Mouse (Mus musculus): ENCODE data around the gene Hoxb8. TPM values are rescaled to one million over a fixed set of nuclear protein-coding genes. Genes with fewer than 3 reads are reported as not detected.

Hoxb8 gene
- polyA plus RNA-seq, 1 experiment: not detected

GRCm38 (mm10) chr11:96284774-96285734 lies 3.3 kb downstream of the Hoxb8 start:
- H3K4me3 ChIP-seq (ENCODE audit: insufficient read depth, low read length): no peak overlapping the region
- no peak overlapping the region for H3K27ac ChIP-seq (ENCODE audit: insufficient read depth, low read length)
- TF ChIP-seq POLR2A (IDR thresholded peaks at IDR 0.05; ENCODE audit: extremely low read depth, insufficient read depth, low read length) (no peak), CTCF (IDR thresholded peaks at IDR 0.05; ENCODE audit: extremely low read depth, insufficient read depth, low read length) (no peak)
- H3K4me1 ChIP-seq (ENCODE audit: control insufficient read depth, insufficient read depth, low read length): no peaks in the 10 kb centered on the region

DNA sequence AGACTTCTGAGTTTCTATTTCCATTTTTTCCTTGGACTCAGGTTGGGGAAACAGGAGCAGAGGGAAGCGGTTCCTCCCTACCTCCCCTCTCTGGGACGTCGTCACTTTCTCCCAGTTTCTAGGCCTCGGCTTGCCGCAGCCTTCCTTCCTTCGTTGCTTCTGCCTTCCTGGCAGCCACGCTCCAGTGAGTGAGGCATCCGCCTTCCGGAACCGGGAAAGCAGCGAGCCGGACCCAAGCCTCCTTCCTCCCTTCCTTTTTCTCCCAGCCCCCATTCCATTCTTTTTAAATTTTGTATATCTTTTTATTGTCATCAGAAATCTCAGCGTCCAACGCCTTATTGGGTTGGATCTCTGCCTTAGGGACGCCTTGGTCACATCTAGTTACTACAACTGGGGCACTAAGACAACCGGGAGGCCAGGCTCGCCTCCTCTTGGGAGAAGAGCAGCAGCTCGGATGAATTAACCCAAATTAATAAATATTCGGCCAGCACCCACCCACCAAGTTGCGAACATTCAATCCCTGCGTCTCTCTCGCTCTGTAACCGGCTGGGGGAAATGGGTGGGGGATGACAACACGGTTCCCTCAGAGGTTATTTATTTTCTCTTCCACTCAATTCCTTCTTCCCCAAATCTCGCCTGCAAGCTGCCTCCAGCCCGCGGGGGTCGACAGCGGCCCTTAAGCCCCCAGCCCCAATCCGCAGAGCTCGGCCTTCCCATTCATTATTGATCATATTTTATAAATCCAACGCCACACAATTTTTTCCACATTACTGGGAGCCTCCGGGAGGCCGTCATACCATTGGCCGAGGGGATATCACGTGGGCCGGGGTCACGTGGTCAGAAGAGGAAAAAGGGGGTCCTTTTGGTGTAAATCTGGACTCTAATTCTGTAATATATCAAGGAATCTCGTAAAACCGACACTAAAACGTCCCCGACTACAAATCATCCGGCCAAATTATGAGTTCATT lies 4.3 kb downstream of the Hoxb8 start, which contains the start of gene Hoxb7:
TSS of gene Hoxb7 (plus strand) at position 853 of the 968 bp plus-strand sequence.
- Histone ChIP-seq H3K27ac (ENCODE audit: insufficient read depth, low read length) (no peak within 1 kb of the TSS), H3K4me1 (ENCODE audit: control insufficient read depth, insufficient read depth, low read length) (no peaks in the 10 kb centered on the region), H3K4me3 (ENCODE audit: insufficient read depth, low read length) (no peak within 1 kb of the TSS)
- TF ChIP-seq POLR2A (IDR thresholded peaks at IDR 0.05; ENCODE audit: extremely low read depth, insufficient read depth, low read length): no peak
- no peak for TF ChIP-seq CTCF (IDR thresholded peaks at IDR 0.05; ENCODE audit: extremely low read depth, insufficient read depth, low read length)

GRCm38 (mm10) chr11:96286739-96287385 lies 5.2 kb downstream of the Hoxb8 start:
- TF ChIP-seq CTCF (IDR thresholded peaks at IDR 0.05; ENCODE audit: extremely low read depth, insufficient read depth, low read length) (no peak), POLR2A (IDR thresholded peaks at IDR 0.05; ENCODE audit: extremely low read depth, insufficient read depth, low read length) (no peak)
- H3K4me3 ChIP-seq (ENCODE audit: insufficient read depth, low read length): no peak overlapping the region
- no peak overlapping the region for H3K27ac ChIP-seq (ENCODE audit: insufficient read depth, low read length)
- no peaks in the 10 kb centered on the region for H3K4me1 ChIP-seq (ENCODE audit: control insufficient read depth, insufficient read depth, low read length)

GRCm38 (mm10) chr11:96287411-96287810 lies 5.7 kb downstream of the Hoxb8 start:
- TF ChIP-seq POLR2A (IDR thresholded peaks at IDR 0.05; ENCODE audit: extremely low read depth, insufficient read depth, low read length) (no peak), CTCF (IDR thresholded peaks at IDR 0.05; ENCODE audit: extremely low read depth, insufficient read depth, low read length) (no peak)
- no peak overlapping the region for H3K27ac ChIP-seq (ENCODE audit: insufficient read depth, low read length)
- H3K4me3 ChIP-seq (ENCODE audit: insufficient read depth, low read length): no peak overlapping the region
- no peaks in the 10 kb centered on the region for H3K4me1 ChIP-seq (ENCODE audit: control insufficient read depth, insufficient read depth, low read length)

DNA sequence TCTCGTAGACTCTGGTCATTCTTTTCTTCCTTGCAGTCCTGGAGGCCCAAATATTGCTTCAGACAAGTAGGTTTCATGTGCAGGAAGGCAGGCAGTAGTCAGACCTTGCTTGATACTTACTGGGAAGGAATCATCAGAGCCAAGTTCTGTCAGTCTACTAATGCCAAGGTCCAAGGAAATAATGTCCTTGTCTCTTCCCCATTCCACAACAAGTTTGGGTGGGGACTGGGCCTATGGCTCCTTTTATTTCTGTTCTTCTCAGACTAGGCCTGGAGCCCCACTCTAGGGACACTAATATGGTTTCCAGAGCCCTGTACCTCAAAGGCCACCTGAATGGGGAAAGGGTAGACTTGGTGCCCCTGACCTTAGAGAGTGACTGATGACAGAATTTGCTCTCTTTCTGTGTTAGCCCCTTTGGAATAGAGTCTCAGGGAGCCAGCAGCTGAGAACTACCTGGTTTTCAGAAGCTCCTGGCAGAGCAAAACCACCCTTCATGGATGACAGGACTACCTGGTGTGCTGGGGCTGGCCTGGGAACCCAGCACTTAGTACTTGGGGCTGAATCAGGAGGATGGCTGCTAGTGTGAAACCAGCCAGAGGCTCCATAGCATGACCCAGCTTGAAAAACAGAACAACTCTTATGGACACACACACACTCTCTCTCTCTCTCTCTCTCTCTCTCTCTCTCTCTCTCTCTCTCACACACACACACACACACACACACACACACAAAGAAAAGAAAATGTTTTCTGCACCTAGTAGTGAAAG lies 6.9 kb downstream of the Hoxb8 start:
- Histone ChIP-seq H3K4me1 (ENCODE audit: control insufficient read depth, insufficient read depth, low read length) (no peaks in the 10 kb centered on the region), H3K4me3 (ENCODE audit: insufficient read depth, low read length) (no peak overlapping the region), H3K27ac (ENCODE audit: insufficient read depth, low read length) (no peak overlapping the region)
- no peak for TF ChIP-seq POLR2A (IDR thresholded peaks at IDR 0.05; ENCODE audit: extremely low read depth, insufficient read depth, low read length)
- no peak for TF ChIP-seq CTCF (IDR thresholded peaks at IDR 0.05; ENCODE audit: extremely low read depth, insufficient read depth, low read length)

GRCm38 (mm10) chr11:96289293-96289692 lies 7.6 kb downstream of the Hoxb8 start:
- no peaks in the 10 kb centered on the region for H3K4me1 ChIP-seq (ENCODE audit: control insufficient read depth, insufficient read depth, low read length)
- TF ChIP-seq POLR2A (IDR thresholded peaks at IDR 0.05; ENCODE audit: extremely low read depth, insufficient read depth, low read length): no peak
- TF ChIP-seq CTCF (IDR thresholded peaks at IDR 0.05; ENCODE audit: extremely low read depth, insufficient read depth, low read length): no peak
- H3K4me3 ChIP-seq (ENCODE audit: insufficient read depth, low read length): no peak overlapping the region

GRCm38 (mm10) chr11:96289837-96290236 lies 8.1 kb downstream of the Hoxb8 start:
- no peak for TF ChIP-seq CTCF (IDR thresholded peaks at IDR 0.05; ENCODE audit: extremely low read depth, insufficient read depth, low read length)
- TF ChIP-seq POLR2A (IDR thresholded peaks at IDR 0.05; ENCODE audit: extremely low read depth, insufficient read depth, low read length): no peak
- Histone ChIP-seq H3K4me1 (ENCODE audit: control insufficient read depth, insufficient read depth, low read length) (no peaks in the 10 kb centered on the region), H3K4me3 (ENCODE audit: insufficient read depth, low read length) (no peak overlapping the region), H3K27ac (ENCODE audit: insufficient read depth, low read length) (no peak overlapping the region)

More at GRCm38 (mm10) chr11:96289293-96289692, 7.6 kb downstream of the Hoxb8 start:
- no peak overlapping the region for H3K27ac ChIP-seq (ENCODE audit: insufficient read depth, low read length)

- H3K4me3 ChIP-seq (ENCODE audit: insufficient read depth, low read length): no peak overlapping the region
- no peak overlapping the region for H3K27ac ChIP-seq (ENCODE audit: insufficient read depth, low read length)
- no peaks in the 10 kb centered on the region for H3K4me1 ChIP-seq (ENCODE audit: control insufficient read depth, insufficient read depth, low read length)
- TF ChIP-seq CTCF (IDR thresholded peaks at IDR 0.05; ENCODE audit: extremely low read depth, insufficient read depth, low read length) (no peak), POLR2A (IDR thresholded peaks at IDR 0.05; ENCODE audit: extremely low read depth, insufficient read depth, low read length) (no peak)
Observed at GRCm38 (mm10) chr11:96290705-96291355, 9.1 kb downstream of the Hoxb8 start.

Measured in cortical plate, adult 2 months (tissue).